Mouse (Mus musculus) CH12.LX (cell line): ENCODE results near the gene Olfr904. TPM values are rescaled to one million over a fixed set of nuclear protein-coding genes. Genes with fewer than 3 reads are reported as not detected.
"Not testable (repeated sequence)": the region's sequence is repeated elsewhere in the genome, so short reads cannot be mapped to it uniquely, and the experiment has no call there.

ENCODE experiments used
- DNase-seq: peaks from one replicate; pipeline ENCODE4 v3.0.0-alpha.2; 2013; ENCODE audit errors: extremely low read depth
- H3K27ac ChIP-seq: 2 replicates; pipeline ENCODE4 v1.5.1; 2012; ENCODE audit warnings: low read depth, mild to moderate bottlenecking, control low read depth, moderate library complexity; ENCODE audit not compliant: insufficient read depth
- H3K27me3 ChIP-seq: replicated peaks from 2 replicates; pipeline ENCODE3; 2012; ENCODE audit warnings: inconsistent platforms
- H3K36me3 ChIP-seq, 2 experiments: replicated peaks in 1 of 2; 2 replicates each; pipeline versions ENCODE3 to v1.6.1; 2012; ENCODE audit warnings: inconsistent platforms in 1 of 2, low read length in 1 of 2, mild to moderate bottlenecking in 1 of 2, mixed read lengths in 1 of 2, moderate library complexity in 1 of 2; ENCODE audit not compliant: control insufficient read depth in 1 of 2, insufficient read depth in 1 of 2
- H3K4me1 ChIP-seq, 2 experiments: 2 replicates each; pipeline ENCODE4 v1.6.1; 2012; ENCODE audit warnings: inconsistent platforms in 1 of 2, moderate library complexity in 1 of 2; ENCODE audit not compliant: insufficient read depth in 2 of 2, control insufficient read depth in 1 of 2
- H3K4me2 ChIP-seq: 2 replicates; pipeline ENCODE4 v1.6.1; 2012; ENCODE audit warnings: low read depth, mild to moderate bottlenecking, control low read depth; ENCODE audit not compliant: poor library complexity, insufficient read depth, severe bottlenecking
- H3K4me3 ChIP-seq, 3 experiments: fragments of 150-350 bp in 1 of 3; sonication (generic) in 1 of 3; replicated peaks in 1 of 3; 2 replicates each; pipeline versions ENCODE3 to v1.5.1; 2011 to 2012; ENCODE audit warnings: low read depth in 2 of 3, low read length in 2 of 3, mild to moderate bottlenecking in 2 of 3, moderate library complexity in 2 of 3, control low read depth in 1 of 3, improper control_type of control experiment in 1 of 3, inconsistent platforms in 1 of 3, mixed read lengths in 1 of 3; ENCODE audit not compliant: poor library complexity in 1 of 3
- H3K79me2 ChIP-seq: replicated peaks from 2 replicates; pipeline ENCODE4 v1.6.1; 2012; ENCODE audit warnings: mild to moderate bottlenecking, moderate library complexity; ENCODE audit not compliant: control insufficient read depth, poor library complexity, insufficient read depth, severe bottlenecking; ENCODE audit errors: extremely low read depth
- H3K9ac ChIP-seq: 2 replicates; pipeline ENCODE4 v1.6.1; 2012; ENCODE audit warnings: low read depth, mild to moderate bottlenecking, control low read depth, moderate library complexity; ENCODE audit not compliant: insufficient read depth
- H3K9me3 ChIP-seq: replicated peaks from 2 replicates; pipeline ENCODE3; 2012; ENCODE audit warnings: low read length, inconsistent platforms, mixed read lengths
- BHLHE40 ChIP-seq: IDR thresholded peaks from 2 replicates; pipeline ENCODE4 v1.6.1; 2011; ENCODE audit warnings: mild to moderate bottlenecking, low read depth, low read length, improper control_type of control experiment
- CHD1 ChIP-seq: IDR thresholded peaks from 2 replicates; pipeline ENCODE4 v1.6.1; 2012; ENCODE audit warnings: low read depth, low read length, improper control_type of control experiment, inconsistent platforms
- CHD2 ChIP-seq: IDR thresholded peaks from 2 replicates; pipeline ENCODE4 v1.6.1; 2011; ENCODE audit warnings: low read length, improper control_type of control experiment
- EP300 ChIP-seq: IDR thresholded peaks from 2 replicates; pipeline ENCODE4 v1.6.1; 2011; ENCODE audit warnings: low read length, improper control_type of control experiment
- ETS1 ChIP-seq: conservative IDR thresholded peaks from 2 replicates; pipeline ENCODE4 v1.6.1; 2012; ENCODE audit warnings: low read depth, mild to moderate bottlenecking, inconsistent platforms, low read length, improper control_type of control experiment, moderate library complexity
- GABPA ChIP-seq: IDR thresholded peaks from 2 replicates; pipeline ENCODE4 v1.6.1; 2012; ENCODE audit warnings: low read depth, low read length, improper control_type of control experiment, inconsistent platforms; ENCODE audit not compliant: insufficient replicate concordance
- JUND ChIP-seq: conservative IDR thresholded peaks from 2 replicates; pipeline ENCODE4 v1.6.1; 2011; ENCODE audit warnings: low read depth, low read length, improper control_type of control experiment
- MAFK ChIP-seq: IDR thresholded peaks from 2 replicates; pipeline ENCODE4 v1.6.1; 2011; ENCODE audit warnings: low read length, improper control_type of control experiment; ENCODE audit not compliant: insufficient replicate concordance
- MAX ChIP-seq: IDR thresholded peaks from 2 replicates; pipeline ENCODE4 v1.6.1; 2011; ENCODE audit warnings: low read length, improper control_type of control experiment
- MEF2A ChIP-seq: IDR thresholded peaks from 2 replicates; pipeline ENCODE4 v1.6.1; 2014; ENCODE audit warnings: low read depth, mild to moderate bottlenecking, inconsistent platforms, low read length, improper control_type of control experiment, borderline replicate concordance
- MYC ChIP-seq: IDR thresholded peaks from 2 replicates; pipeline ENCODE4 v1.6.1; 2011; ENCODE audit warnings: low read depth, mild to moderate bottlenecking, improper control_type of control experiment, low read length
- NELFE ChIP-seq: IDR thresholded peaks from 2 replicates; pipeline ENCODE4 v1.6.1; 2011; ENCODE audit warnings: low read depth, low read length, improper control_type of control experiment
- RAD21 ChIP-seq: IDR thresholded peaks from 2 replicates; pipeline ENCODE4 v1.6.1; 2011; ENCODE audit warnings: low read depth, mild to moderate bottlenecking, low read length, improper control_type of control experiment, moderate library complexity
- SIN3A ChIP-seq: IDR thresholded peaks from 2 replicates; pipeline ENCODE4 v1.6.1; 2012; ENCODE audit warnings: low read length, improper control_type of control experiment, inconsistent platforms
- SMC3 ChIP-seq: IDR thresholded peaks from 2 replicates; pipeline ENCODE4 v1.6.1; 2011; ENCODE audit warnings: low read depth, low read length, improper control_type of control experiment
- ZC3H11A ChIP-seq: IDR thresholded peaks from 2 replicates; pipeline ENCODE4 v1.6.1; 2012; ENCODE audit warnings: low read depth, mild to moderate bottlenecking, inconsistent platforms, low read length, improper control_type of control experiment
- ZKSCAN1 ChIP-seq: IDR thresholded peaks from 2 replicates; pipeline ENCODE4 v1.6.1; 2012; ENCODE audit warnings: low read depth, inconsistent platforms, low read length, improper control_type of control experiment, borderline replicate concordance
- dilution Hi-C: fragments of 300-500 bp; cut with MboI; formaldehyde crosslinking; loops from 2 replicates; pipeline ENCODE4 v1.14.3; 2020; ENCODE audit warnings: low sequenced_read_pairs; ENCODE audit not compliant: extremely low pct_unique_long_range_greater_than_20kb, extremely low pct_ligation_motif_present
- in situ Hi-C: fragments of 300-500 bp; cut with MboI; formaldehyde crosslinking; loops from 3 replicates; pipeline ENCODE4 v1.14.3; 2019; ENCODE audit warnings: low sequenced_read_pairs, low pct_ligation_motif_present, low pct_unique_long_range_greater_than_20kb, mixed read lengths
- polyA plus RNA-seq: library from polyadenylated mRNA; unstranded; fragments of >175 nt; gene quantifications from 2 replicates; pipeline ENCODE4 v1.2.1, GENCODE M21; 2012; ENCODE audit warnings: low read depth; ENCODE audit not compliant: insufficient read length
- total RNA-seq, 2 experiments: library from RNA; depleted of rRNA; stranded (reverse); fragments of 300-350 nt in 1 of 2; fragments of >200 nt in 1 of 2; gene quantifications; 2 replicates each; pipeline ENCODE4 v1.2.3; 2012 to 2014

Gene Olfr904
- total RNA-seq (2012; rRNA removed) (not detected in 2 replicates), total RNA-seq (2014; rRNA removed) (not detected in 2 replicates), polyA plus RNA-seq (not detected in 2 replicates)

- no peak for TF ChIP-seq MAX
- Histone ChIP-seq H3K79me2 (no peaks in the 10 kb centered on the region), H3K4me2 (no peak within 1 kb of the TSS), H3K27me3 (no peaks in the 10 kb centered on the region), H3K4me1 (no peaks in the 10 kb centered on the region), H3K36me3 (no peaks in the 10 kb centered on the region), H3K4me3 (no peak within 1 kb of the TSS), H3K9ac (no peak within 1 kb of the TSS), H3K9me3 (no peaks in the 10 kb centered on the region), H3K27ac (no peak within 1 kb of the TSS)
- no peak for DNase-seq
- in situ Hi-C loops: no loop called here
- dilution Hi-C loops: no loop called here
Observed at GRCm38 (mm10) chr9:38462844-38463243, at the start of gene Olfr904. Gene Olfr904, plus strand, starts transcription at chr9:38463144.

- H3K4me2 ChIP-seq, DNase-seq, H3K9me3 ChIP-seq, H3K27me3 ChIP-seq, in situ Hi-C loops, H3K9ac ChIP-seq, dilution Hi-C loops, H3K79me2 ChIP-seq, H3K36me3 ChIP-seq, H3K4me3 ChIP-seq, H3K27ac ChIP-seq, H3K4me1 ChIP-seq: not testable (repeated sequence)
Observed at GRCm38 (mm10) chr9:38413502-38413901, 49.4 kb upstream of the Olfr904 start.

- TF ChIP-seq BHLHE40 (no peak), CHD1 (no peak), MAFK (no peak), ZKSCAN1 (no peak), JUND (no peak), GABPA (no peak), RAD21 (no peak), ETS1 (no peak), ZC3H11A (no peak), NELFE (no peak), SIN3A (no peak), MEF2A (no peak), MYC (no peak), EP300 (no peak), SMC3 (no peak), CHD2 (no peak)
- Histone ChIP-seq H3K4me3 (no peak overlapping the region), H3K9ac (no peak overlapping the region), H3K9me3 (no peaks in the 10 kb centered on the region), H3K27me3 (no peaks in the 10 kb centered on the region), H3K4me1 (no peaks in the 10 kb centered on the region), H3K27ac (no peak overlapping the region), H3K36me3 (no peaks in the 10 kb centered on the region), H3K79me2 (no peaks in the 10 kb centered on the region), H3K4me2 (no peak overlapping the region)
- dilution Hi-C loops (no loop called here), in situ Hi-C loops (no loop called here)
- no peak for DNase-seq
Observed at GRCm38 (mm10) chr9:38423801-38424200, 39.1 kb upstream of the Olfr904 start.
